Mouse (Mus musculus) small intestine, adult 2 months (tissue): ENCODE measurements around the gene Il9r.

Experiments used
- CTCF ChIP-seq: fragments of 200-500 bp; IDR thresholded peaks from 2 replicates; pipeline ENCODE4 v1.5.1; 2012; ENCODE audit warnings: low read depth, mild to moderate bottlenecking, control low read depth, inconsistent platforms, low read length, moderate library complexity, mixed read lengths; ENCODE audit not compliant: insufficient replicate concordance, insufficient read length; ENCODE audit errors: extremely low read depth
- POLR2A ChIP-seq: fragments of 200-500 bp; IDR thresholded peaks from 2 replicates; pipeline ENCODE4 v1.6.1; 2012; ENCODE audit warnings: low read depth, mild to moderate bottlenecking, control low read depth, inconsistent platforms, low read length, moderate library complexity

GRCm38 (mm10) chr11:32138614-32138964 lies 61.5 kb downstream of the Il9r start:
- no peak for TF ChIP-seq CTCF
- TF ChIP-seq POLR2A = no peak
